Mouse (Mus musculus): ENCODE data around the gene Nup107. TPM values are rescaled to one million over a fixed set of nuclear protein-coding genes. Genes with fewer than 3 reads are reported as not detected.

The Nup107 gene
- total RNA-seq, 2 experiments from 2014 or later: 4.3 to 5.5 TPM

GRCm38 (mm10) chr10:117803870-117804850, 11.7 kb upstream of the Nup107 start:
- no peak for DNase-seq

GRCm38 (mm10) chr10:117801886-117802285, 9.4 kb upstream of the Nup107 start:
- no peak for DNase-seq
- intact Hi-C loops (cut with DNase I): no loop called here

More at GRCm38 (mm10) chr10:117803870-117804850, 11.7 kb upstream of the Nup107 start:
- intact Hi-C loops (cut with DNase I): no loop called here

DNA sequence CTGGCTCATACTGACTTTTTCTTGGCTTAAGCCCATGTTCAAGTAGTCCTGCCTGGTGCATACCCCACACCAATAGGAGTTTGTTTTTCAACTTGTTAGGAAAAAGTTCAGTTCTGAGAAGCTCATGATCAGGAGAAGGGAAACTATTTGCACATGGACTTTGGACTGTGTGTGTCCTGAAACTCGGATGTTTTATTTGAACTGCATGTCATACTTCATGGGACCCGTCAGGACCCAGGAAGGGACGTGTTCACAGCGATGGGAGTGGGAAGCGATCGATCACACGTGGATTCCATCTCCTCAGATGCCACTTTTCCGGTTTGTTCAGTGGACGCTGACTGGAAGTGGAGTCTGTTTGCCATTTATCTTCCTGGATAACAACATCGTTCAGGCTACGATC, 7.3 kb upstream of the Nup107 start:
- DNase-seq: no peak
- intact Hi-C loops (cut with DNase I): no loop called here

DNA sequence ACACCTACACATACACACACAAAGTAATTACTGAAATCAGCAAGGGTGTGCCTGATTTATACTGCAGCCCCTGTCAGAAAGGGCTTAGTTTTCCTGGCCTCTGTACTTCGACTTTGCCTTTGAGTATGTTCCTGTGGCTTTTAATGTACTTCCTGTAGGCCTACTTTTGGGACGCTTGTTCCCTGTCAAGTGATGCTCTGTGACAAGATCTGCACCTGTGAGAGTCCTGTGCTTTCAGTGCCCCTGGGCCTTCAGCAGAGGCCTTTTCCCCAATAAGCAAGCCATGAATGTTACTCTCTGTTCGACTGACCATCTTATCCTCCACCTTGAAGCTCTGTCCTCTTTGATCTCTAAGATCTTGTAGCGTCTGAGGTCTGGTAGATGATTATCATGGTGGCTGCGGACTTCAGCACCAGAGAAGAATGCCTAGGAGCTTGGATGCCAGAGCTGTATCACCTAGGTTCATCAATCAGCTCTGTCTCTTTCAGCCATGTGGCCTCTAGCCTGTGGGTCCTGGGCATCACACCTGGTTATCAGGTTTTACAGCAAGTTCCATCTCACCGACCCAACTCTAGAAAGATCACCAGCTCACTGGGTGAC, 6.0 kb upstream of the Nup107 start:
- DNase-seq: no peak
- intact Hi-C loops (cut with DNase I): no loop called here

DNA sequence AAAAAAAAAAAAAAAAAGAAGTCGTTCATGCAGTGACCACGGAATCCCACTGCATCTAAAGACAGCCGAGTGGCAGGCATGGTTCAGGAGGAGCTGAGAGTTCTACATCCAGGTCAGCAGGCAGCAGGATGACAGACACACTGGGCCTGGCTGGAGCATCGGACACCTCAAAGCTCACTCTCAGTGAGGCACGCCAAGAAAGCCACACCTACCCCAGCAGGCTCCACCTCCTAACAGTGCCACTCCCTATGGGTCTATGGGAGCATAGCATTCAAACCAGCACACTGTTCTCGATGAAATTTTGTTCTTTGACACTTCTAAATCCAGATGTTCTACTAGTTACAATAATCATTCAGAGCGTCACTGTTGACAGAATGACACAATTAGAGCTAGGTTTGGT, 5.2 kb upstream of the Nup107 start:
- DNase-seq: no peak
- intact Hi-C loops (cut with DNase I): no loop called here

DNA sequence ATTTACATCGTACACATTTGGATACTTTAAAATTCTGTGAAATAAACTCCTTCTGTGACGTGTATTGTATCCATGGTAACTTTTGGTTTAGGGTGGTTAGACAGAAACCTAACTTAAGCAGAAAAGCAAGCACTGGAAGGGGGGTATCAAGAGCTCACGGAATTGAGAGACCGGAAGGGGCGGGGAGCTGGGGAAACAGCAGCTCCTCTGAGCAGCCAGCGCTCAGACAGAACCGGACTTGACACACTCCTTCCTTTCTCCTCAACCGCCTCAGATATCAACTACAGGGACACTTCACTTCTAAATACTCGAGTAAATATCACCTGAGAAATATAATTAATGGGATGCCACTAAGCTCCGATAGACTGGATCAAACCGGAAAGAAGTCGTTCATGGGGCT, 4.6 kb upstream of the Nup107 start:
- intact Hi-C loops (cut with DNase I): no loop called here

DNA sequence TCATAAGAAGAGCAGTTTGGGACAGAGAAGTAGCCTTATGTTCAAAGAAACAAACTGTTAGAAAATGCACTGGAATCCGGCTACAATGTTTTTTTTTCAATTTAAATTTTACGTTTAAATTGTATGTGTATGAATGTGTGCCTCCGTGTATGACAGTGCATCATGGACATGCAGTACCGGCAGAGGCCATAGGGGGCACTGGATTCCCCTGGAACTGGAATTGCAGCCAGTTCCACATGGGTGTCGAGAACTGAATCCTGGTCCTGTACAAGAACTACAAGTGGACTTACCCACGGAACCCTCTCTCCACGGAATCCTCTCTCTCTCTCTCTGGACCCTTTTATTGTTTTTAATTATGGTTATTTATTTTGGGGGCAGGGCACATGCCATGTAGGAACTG, 3.7 kb upstream of the Nup107 start:
- DNase-seq: no peak
- intact Hi-C loops (cut with DNase I): no loop called here

More for the DNA sequence above, 4.6 kb upstream of the Nup107 start:
- no peak for DNase-seq

DNA sequence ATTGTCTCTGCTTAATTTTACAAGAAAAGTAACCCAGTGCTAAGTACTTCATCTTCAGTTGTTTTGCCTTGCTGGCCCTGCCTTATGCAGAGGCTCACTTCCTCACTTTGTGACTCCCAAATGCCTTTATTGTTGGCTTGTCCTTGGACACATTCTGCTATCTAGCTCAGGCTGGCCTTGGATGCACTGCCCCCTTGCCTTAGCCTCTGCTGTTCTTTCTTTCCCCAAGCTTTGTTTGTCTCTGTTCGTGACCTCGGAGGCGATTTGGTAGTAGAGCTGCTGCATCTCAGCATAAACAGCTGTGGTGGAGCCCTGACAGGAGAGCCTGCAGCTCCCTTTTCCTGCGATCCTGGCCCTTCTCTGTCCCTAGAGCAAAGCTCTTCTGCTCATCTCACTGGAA, 2.7 kb upstream of the Nup107 start:
- intact Hi-C loops (cut with DNase I): no loop called here

DNA sequence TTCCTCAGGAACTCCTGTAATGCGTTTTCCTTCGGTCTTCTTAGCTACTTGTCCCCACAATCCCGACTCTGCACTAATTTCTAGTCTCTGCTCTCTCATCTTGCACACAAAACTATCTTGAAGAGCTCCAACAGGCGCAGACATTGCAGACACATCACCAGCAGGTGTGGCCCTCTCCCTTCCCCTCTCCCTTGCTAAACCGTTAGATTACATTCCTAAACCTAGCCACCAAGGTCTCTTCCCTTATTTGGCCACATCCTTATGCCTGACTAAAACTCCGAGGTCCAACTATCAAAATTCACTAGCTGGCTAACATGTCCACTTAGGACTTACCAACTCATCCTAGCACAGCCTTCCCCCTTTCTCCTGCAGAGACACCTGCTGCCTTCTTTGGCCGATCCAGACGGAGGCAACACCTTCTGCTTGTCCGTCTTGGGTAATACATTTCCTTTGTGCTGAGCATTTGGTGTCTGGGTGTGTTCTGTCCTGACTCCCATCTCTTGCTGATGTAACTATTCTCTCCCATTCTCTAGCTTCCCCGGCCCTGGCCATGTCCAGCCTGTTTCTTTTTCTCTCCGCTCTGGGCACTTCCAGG, 1.0 kb upstream of the Nup107 start:
- DNase-seq: no peak
- intact Hi-C loops (cut with DNase I): loop anchor here (5.0 kb wide), 2 partner anchors 54 to 314 kb away; partner anchors contain the start of gene Rap1b

More for the DNA sequence above, 2.7 kb upstream of the Nup107 start:
- no peak for DNase-seq

DNA sequence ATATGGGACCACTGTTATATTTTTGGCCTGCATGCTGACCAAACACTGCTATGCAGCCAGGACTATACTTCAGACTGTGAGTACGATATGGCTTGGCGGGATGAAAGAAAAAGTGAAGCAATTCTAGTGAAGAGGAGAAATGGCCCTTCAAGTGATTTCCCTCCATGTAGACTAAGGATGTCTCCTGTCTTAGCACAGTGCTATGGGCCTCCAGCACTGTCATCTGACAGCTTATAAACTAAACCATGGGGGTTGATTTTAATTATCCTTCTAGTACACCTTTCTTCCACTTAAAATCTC, 1.4 kb downstream of the Nup107 start:
- DNase-seq: no peak
- intact Hi-C loops (cut with DNase I): loop anchor here (5.0 kb wide), 2 partner anchors 56 to 316 kb away; partner anchors contain the start of gene Rap1b

GRCm38 (mm10) chr10:117790421-117791170, 1.9 kb downstream of the Nup107 start:
- intact Hi-C loops (cut with DNase I): loop anchor here (5.0 kb wide), 2 partner anchors 57 to 317 kb away; partner anchors contain the start of gene Rap1b
- no peak for DNase-seq

- DNase-seq: no peak
- intact Hi-C loops (cut with DNase I): loop anchor here (5.0 kb wide), 2 partner anchors 57 to 317 kb away; partner anchors contain the start of gene Rap1b
Measured at GRCm38 (mm10) chr10:117790011-117790410, 2.5 kb downstream of the Nup107 start.

- intact Hi-C loops (cut with DNase I): no loop called here
- no peak for DNase-seq
Measured at GRCm38 (mm10) chr10:117784646-117785045, 7.9 kb downstream of the Nup107 start.

DNA sequence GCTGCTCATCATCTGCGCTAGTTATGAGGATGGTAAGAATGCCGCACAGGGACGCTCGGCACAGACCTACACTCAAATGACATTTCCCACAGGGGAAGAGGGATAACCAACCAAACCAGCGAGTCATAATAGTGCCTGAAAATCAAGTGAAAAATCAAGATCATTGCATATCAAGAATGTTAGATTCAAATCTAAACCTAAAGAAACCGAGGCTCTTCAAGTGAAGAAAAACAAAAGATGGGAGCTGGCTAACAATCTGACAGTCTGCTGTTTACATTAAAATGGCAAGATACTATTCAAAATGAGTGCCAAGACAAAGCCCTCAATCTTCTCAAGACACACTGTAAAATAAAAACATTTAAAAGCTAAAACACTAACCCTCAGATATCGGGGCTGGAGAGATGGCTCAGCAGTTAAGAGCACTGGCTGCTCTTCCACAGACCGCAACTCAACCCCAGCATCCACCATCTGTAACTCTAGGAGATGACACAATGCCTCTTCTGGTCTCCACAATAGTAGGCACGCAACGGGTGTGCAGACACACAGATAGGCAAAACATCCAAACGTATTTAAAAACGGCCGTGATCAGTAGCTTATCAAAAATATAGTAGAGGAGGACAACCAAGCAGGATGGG, 8.6 kb downstream of the Nup107 start:
- DNase-seq: no peak
- intact Hi-C loops (cut with DNase I): no loop called here

- no peak for DNase-seq
- intact Hi-C loops (cut with DNase I): no loop called here
Measured at GRCm38 (mm10) chr10:117782491-117783260, 9.8 kb downstream of the Nup107 start.

DNA sequence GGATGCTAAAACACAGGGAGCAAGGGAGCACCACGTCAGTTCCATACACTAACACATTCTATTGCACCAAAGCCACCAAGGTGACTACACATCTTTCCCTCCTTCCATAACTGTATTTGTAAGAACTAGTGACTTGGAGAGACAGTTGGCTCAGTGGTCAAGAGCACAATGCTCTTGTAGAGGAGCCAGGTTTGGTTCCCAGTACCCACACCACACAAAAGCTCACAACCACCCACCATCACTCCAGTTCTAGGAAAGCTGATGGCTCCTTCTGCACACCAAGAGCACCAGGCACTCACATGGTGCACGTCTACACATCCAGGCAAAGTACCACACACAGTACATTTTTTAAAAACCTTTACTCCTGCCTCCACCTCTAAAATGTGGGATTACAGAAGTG, 10.4 kb downstream of the Nup107 start:
- no peak for DNase-seq
- intact Hi-C loops (cut with DNase I): no loop called here

DNA sequence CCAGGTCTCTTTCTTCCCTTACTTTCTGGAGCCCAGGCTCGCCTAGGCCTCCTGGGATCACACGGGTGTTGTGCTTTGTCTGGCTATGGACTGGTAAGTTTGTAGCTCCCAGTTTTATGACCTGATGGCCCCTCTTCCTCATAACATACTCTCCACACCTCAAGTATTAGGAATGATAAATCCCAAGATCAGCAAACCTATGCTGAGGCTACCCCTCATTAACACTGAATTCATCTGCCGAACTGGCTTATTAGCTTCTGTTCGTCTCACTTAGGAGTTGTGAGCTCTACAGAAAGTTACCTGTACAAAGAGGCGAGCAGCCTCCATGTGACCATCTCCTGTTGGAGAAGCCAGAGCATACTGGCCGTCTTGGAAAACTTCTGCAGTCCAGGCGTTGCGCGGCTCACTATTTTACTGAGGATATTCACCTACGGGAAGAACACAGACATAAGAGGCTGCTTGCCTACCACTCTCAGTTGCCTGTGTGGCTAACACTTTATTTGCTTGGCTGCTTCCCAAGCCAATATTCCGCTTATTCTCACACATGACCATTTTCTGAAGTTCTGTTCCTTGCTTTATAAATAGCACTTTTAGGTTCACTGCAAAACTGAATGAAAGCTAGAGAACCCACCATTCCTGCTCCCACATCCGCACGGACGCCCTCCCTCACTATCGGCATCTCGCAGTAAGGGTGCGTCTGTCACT, 11.3 kb downstream of the Nup107 start:
- no peak for DNase-seq
- intact Hi-C loops (cut with DNase I): no loop called here

DNA sequence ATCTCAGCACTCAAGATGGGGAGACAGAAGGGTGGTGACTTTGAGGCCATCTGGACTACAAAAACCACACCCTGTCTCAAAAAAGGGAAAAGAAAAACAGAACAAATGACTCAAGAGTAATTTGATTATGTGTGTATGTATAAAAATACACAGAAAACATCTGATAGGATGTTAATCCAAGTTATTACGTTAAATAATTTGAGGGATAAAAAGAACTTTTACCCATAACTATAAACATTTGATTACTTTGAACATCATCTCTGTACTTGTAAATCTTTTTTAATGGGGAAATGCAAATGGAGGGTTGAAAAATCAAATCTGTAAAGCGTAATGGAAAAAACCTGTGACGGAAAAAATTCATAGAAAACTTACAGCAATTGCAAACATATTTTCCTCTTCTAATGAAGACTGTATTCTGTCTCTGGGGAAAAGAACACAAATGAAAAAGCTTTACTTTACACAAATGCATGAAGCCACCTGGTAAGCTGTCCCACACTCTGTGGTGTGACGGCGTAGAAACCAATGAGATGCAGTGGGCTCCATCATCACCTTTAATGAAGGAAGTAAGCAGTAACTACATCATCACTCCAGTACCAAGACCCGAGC, 12.1 kb downstream of the Nup107 start:
- intact Hi-C loops (cut with DNase I): no loop called here
- no peak for DNase-seq

Measured in gastrocnemius, postnatal 36 days (tissue).